8 mouse cellular contexts compared by ENCODE assay signal in genomic region chr12:55820661-55821314, GRCm38 (mm10). TPM values are rescaled to one million over a fixed set of nuclear protein-coding genes. Genes with fewer than 3 reads are reported as not detected.
A peak's percentile ranks its signal among the peaks of the same experiment; 100 is the strongest.
DNase-seq lines count a peak whose midpoint lies in the region; ATAC-seq and TF ChIP-seq lines count a peak whose summit lies in the region.

Gene Ralgapa1, minus strand, starts transcription at chr12:55821167.

- peak within 1 kb of the TSS; percentile 86 for H3K4me2 ChIP-seq in heart, embryonic 12.5 days
- H3K4me2 ChIP-seq in kidney, postnatal 0 days (ENCODE audit: low read length) = peak within 1 kb of the TSS; percentile 79
- H3K4me2 ChIP-seq in liver, embryonic 11.5 days = peak within 1 kb of the TSS; percentile 79
- peak within 1 kb of the TSS; percentile 62 for H3K4me2 ChIP-seq in stomach, embryonic 14.5 days (replicated peaks; ENCODE audit: low read depth, low read length)

- H3K4me1 ChIP-seq in erythroblast, embryonic 14.5 days (ENCODE audit: control insufficient read depth) = peaks cover 21% of the 10 kb centered on the region
- H3K4me1 ChIP-seq in heart, embryonic 12.5 days (replicated peaks) = 0 out of 2 replicates have a peak, but pooled peaks cover 7% of the 10 kb centered on the region
- no peaks in the 10 kb centered on the region; the same call in 1 of the 2 replicates for H3K4me1 ChIP-seq in kidney, postnatal 0 days (replicated peaks; ENCODE audit: insufficient read depth, low read length)
- H3K4me1 ChIP-seq in liver, embryonic 11.5 days (replicated peaks; ENCODE audit: control insufficient read depth, insufficient read depth, low read length) = no peaks in the 10 kb centered on the region
- no peaks in the 10 kb centered on the region; the same call in 1 of the 2 replicates for H3K4me1 ChIP-seq in stomach, embryonic 14.5 days (ENCODE audit: control insufficient read depth, insufficient read depth, low read length)

- under 1% methylated on average over 64 of the region's 78 CpGs for WGBS in heart, embryonic 12.5 days
- 0% methylated on average over 56 of the region's 78 CpGs for WGBS in kidney, postnatal 0 days
- under 1% methylated on average over 72 of the region's 78 CpGs for WGBS in liver, embryonic 11.5 days
- WGBS in stomach, embryonic 14.5 days = under 1% methylated on average over 74 of the region's 78 CpGs

- peak; percentile 5 for TF ChIP-seq CTCF in C2C12 (IDR thresholded peaks at IDR 0.05; ENCODE audit: control insufficient read depth, insufficient read depth, insufficient read length)
- TF ChIP-seq CTCF in brain, embryonic 14.5 days (IDR thresholded peaks at IDR 0.05; ENCODE audit: borderline replicate concordance, extremely low read depth, insufficient read depth, insufficient read length) = peak; percentile 36; the same call in 1 of the 2 replicates
- TF ChIP-seq CTCF in kidney, postnatal 0 days (IDR thresholded peaks at IDR 0.05; ENCODE audit: low read depth) = peak; percentile 53

- H3K36me3 ChIP-seq in C2C12 (ENCODE audit: control insufficient read depth, insufficient read depth) = no peaks in the 10 kb centered on the region
- no peaks in the 10 kb centered on the region for H3K36me3 ChIP-seq in erythroblast, embryonic 14.5 days (ENCODE audit: control insufficient read depth)
- no peaks in the 10 kb centered on the region for H3K36me3 ChIP-seq in heart, embryonic 12.5 days
- no peaks in the 10 kb centered on the region for H3K36me3 ChIP-seq in kidney, postnatal 0 days (ENCODE audit: insufficient read depth, low read length)
- no peaks in the 10 kb centered on the region for H3K36me3 ChIP-seq in liver, embryonic 11.5 days (ENCODE audit: control insufficient read depth, insufficient read depth, low read length)
- H3K36me3 ChIP-seq in stomach, embryonic 14.5 days (ENCODE audit: control insufficient read depth, insufficient read depth, low read length) = no peaks in the 10 kb centered on the region

- peak; percentile 89 for ATAC-seq in heart, embryonic 12.5 days (ENCODE audit: insufficient number of reproducible peaks, low FRiP score)
- ATAC-seq in kidney, postnatal 0 days (replicated peaks; ENCODE audit: low FRiP score, low read depth) = peak; percentile 97
- peak; percentile 92 for ATAC-seq in liver, embryonic 11.5 days (replicated peaks; ENCODE audit: low FRiP score)
- peak; percentile 94 for ATAC-seq in stomach, embryonic 14.5 days (ENCODE audit: insufficient number of reproducible peaks, insufficient read depth, low FRiP score, low read depth)

- H3K79me3 ChIP-seq in C2C12 (ENCODE audit: low read depth) = peaks cover 18% of the 10 kb centered on the region

- H3ac ChIP-seq in C2C12 (ENCODE audit: control insufficient read depth, insufficient read length, low read depth) = peak within 1 kb of the TSS; percentile 84

- peak; percentile 97 for DNase-seq in brain, embryonic 14.5 days (ENCODE audit: low read depth)
- DNase-seq in kidney, postnatal 0 days (ENCODE audit: low spot score) = peak; percentile 95
- peak; percentile 88 for DNase-seq in liver, embryonic 11.5 days (ENCODE audit: low spot score)
- DNase-seq in naive thymus-derived CD4-positive, alpha-beta T cell, adult 2 months (ENCODE audit: low read depth) = peak; percentile 99

- H3K27ac ChIP-seq in heart, embryonic 12.5 days (ENCODE audit: poor library complexity, severe bottlenecking) = peak within 1 kb of the TSS; percentile 95
- H3K27ac ChIP-seq in kidney, postnatal 0 days = peak within 1 kb of the TSS; percentile 95
- H3K27ac ChIP-seq in liver, embryonic 11.5 days (ENCODE audit: low read depth, low read length) = peak within 1 kb of the TSS; percentile 91
- H3K27ac ChIP-seq in stomach, embryonic 14.5 days (ENCODE audit: low read length) = peak within 1 kb of the TSS; percentile 90

- peak within 1 kb of the TSS; percentile 89 for H3K4me3 ChIP-seq in C2C12 (ENCODE audit: insufficient read depth, poor library complexity, severe bottlenecking)
- H3K4me3 ChIP-seq in erythroblast, embryonic 14.5 days (replicated peaks) = peak within 1 kb of the TSS; percentile 96
- H3K4me3 ChIP-seq in heart, embryonic 12.5 days = peak within 1 kb of the TSS; percentile 73
- H3K4me3 ChIP-seq in kidney, postnatal 0 days (replicated peaks; ENCODE audit: low read depth, low read length) = peak within 1 kb of the TSS; percentile 93
- peak within 1 kb of the TSS; percentile 90 for H3K4me3 ChIP-seq in liver, embryonic 11.5 days (ENCODE audit: low read depth, low read length)
- H3K4me3 ChIP-seq in stomach, embryonic 14.5 days (ENCODE audit: low read depth, low read length) = peak within 1 kb of the TSS; percentile 76

- no peaks in the 10 kb centered on the region for H3K27me3 ChIP-seq in C2C12 (ENCODE audit: control insufficient read depth, insufficient read depth, insufficient read length)
- H3K27me3 ChIP-seq in erythroblast, embryonic 14.5 days (ENCODE audit: control insufficient read depth) = no peaks in the 10 kb centered on the region
- no peaks in the 10 kb centered on the region for H3K27me3 ChIP-seq in heart, embryonic 12.5 days (replicated peaks)
- no peaks in the 10 kb centered on the region for H3K27me3 ChIP-seq in kidney, postnatal 0 days (ENCODE audit: insufficient read depth, low read length)
- no peaks in the 10 kb centered on the region for H3K27me3 ChIP-seq in liver, embryonic 11.5 days (replicated peaks; ENCODE audit: control insufficient read depth, insufficient read depth, low read length)
- no peaks in the 10 kb centered on the region for H3K27me3 ChIP-seq in stomach, embryonic 14.5 days (ENCODE audit: control insufficient read depth, insufficient read depth, low read length)

- H3K79me2 ChIP-seq in C2C12 (ENCODE audit: control insufficient read depth, insufficient read depth) = peaks cover 35% of the 10 kb centered on the region

- H3K9ac ChIP-seq in heart, embryonic 12.5 days = peak within 1 kb of the TSS; percentile 95
- peak within 1 kb of the TSS; percentile 94 for H3K9ac ChIP-seq in kidney, postnatal 0 days (ENCODE audit: low read depth, low read length)
- H3K9ac ChIP-seq in liver, embryonic 11.5 days (ENCODE audit: low read depth, low read length) = peak within 1 kb of the TSS; percentile 83
- H3K9ac ChIP-seq in stomach, embryonic 14.5 days (replicated peaks; ENCODE audit: low read depth, low read length) = peak within 1 kb of the TSS; percentile 92

- TF ChIP-seq POLR2A in brain, embryonic 14.5 days (IDR thresholded peaks at IDR 0.05; ENCODE audit: borderline replicate concordance, extremely low read depth, insufficient read depth, insufficient read length, poor library complexity, severe bottlenecking) = peak; percentile 89

- peaks cover 3% of the 10 kb centered on the region for H3K9me3 ChIP-seq in erythroblast, embryonic 14.5 days (ENCODE audit: control insufficient read depth, low read length)
- peaks cover 3% of the 10 kb centered on the region; the same call in 1 of the 2 replicates for H3K9me3 ChIP-seq in heart, embryonic 12.5 days (replicated peaks)
- H3K9me3 ChIP-seq in kidney, postnatal 0 days (replicated peaks; ENCODE audit: low read length) = no peaks in the 10 kb centered on the region
- no peaks in the 10 kb centered on the region for H3K9me3 ChIP-seq in liver, embryonic 11.5 days (ENCODE audit: control insufficient read depth, low read length)
- H3K9me3 ChIP-seq in stomach, embryonic 14.5 days (ENCODE audit: control insufficient read depth, low read depth, low read length) = no peaks in the 10 kb centered on the region

TF ChIP-seq in C2C12, 6 proteins besides CTCF, POLR2A, EP300 and RAD21:
- no peak for TF ChIP-seq MYOG (IDR thresholded peaks at IDR 0.05; ENCODE audit: control insufficient read depth, extremely low read depth, insufficient read length)
- no peak for TF ChIP-seq CEBPB (IDR thresholded peaks at IDR 0.05; ENCODE audit: low read depth)
- peak; percentile 17 for TF ChIP-seq MAX (IDR thresholded peaks at IDR 0.05)
- no peak for TF ChIP-seq USF1 (IDR thresholded peaks at IDR 0.05; ENCODE audit: low read depth)
- no peak for TF ChIP-seq FOSL1 (IDR thresholded peaks at IDR 0.05; ENCODE audit: insufficient read depth, low read length, poor library complexity, severe bottlenecking)
TF ChIP-seq in C2C12: peak in this region for 1.

RNA-seq across cellular contexts. Expression of gene Ralgapa1, which starts in this region (rescaled TPM):
- polyA plus RNA-seq in C2C12 (2012; fragmentation: generic; extraction: Trizol) = 3.6 TPM
- polyA plus RNA-seq in brain, embryonic 14.5 days (2012; rRNA removed) = 72.0 and 84.2 TPM in 2 replicates
- polyA plus RNA-seq in erythroblast, embryonic 14.5 days (2012) = 0.83 and 1.7 TPM in 2 replicates
- 20.4 and 23.2 TPM in 2 replicates for polyA plus RNA-seq in heart, embryonic 12.5 days (2016; fragmentation: Nextera tagmentation; extraction: Ambion mirVana)
- 13.8 and 14.1 TPM in 2 replicates for polyA plus RNA-seq in kidney, postnatal 0 days (2015; fragmentation: Nextera tagmentation; extraction: Ambion mirVana)
- 12.0 and 12.3 TPM in 2 replicates for polyA plus RNA-seq in liver, embryonic 11.5 days (2014; fragmentation: Nextera tagmentation; extraction: Ambion mirVana)
- polyA plus RNA-seq in stomach, embryonic 14.5 days (2014; fragmentation: Nextera tagmentation; extraction: Ambion mirVana) = 26.0 and 30.3 TPM in 2 replicates

Comparison
In these comparisons a context has a peak if more than half of its experiments do, and no peak if none do; other contexts are left out.
1. Peak in every context shown above with its lines: DNase-seq, ATAC-seq, H3K4me3 ChIP-seq and H3K27ac ChIP-seq.